Mouse (Mus musculus) spleen, adult 2 months (tissue): ENCODE data around the gene Hoxd8. TPM values are rescaled to one million over a fixed set of nuclear protein-coding genes. Genes with fewer than 3 reads are reported as not detected.

Source experiments
- DNase-seq, 2 experiments: peaks; one replicate each; pipeline versions ENCODE4 v3.0.0 to v3.0.0-alpha.2; 2012 to 2021; ENCODE audit warnings: low spot score in 2 of 2, low read depth in 1 of 2
- H3K27ac ChIP-seq: fragments of 200-500 bp; 2 replicates; pipeline ENCODE4 v1.5.1; 2012; ENCODE audit warnings: low read length, inconsistent platforms; ENCODE audit not compliant: insufficient read depth
- H3K27me3 ChIP-seq: fragments of 200-500 bp; 2 replicates; pipeline ENCODE4 v1.6.1; 2012; ENCODE audit warnings: mild to moderate bottlenecking, moderate library complexity, low read length, inconsistent platforms; ENCODE audit not compliant: control insufficient read depth, insufficient read depth
- H3K36me3 ChIP-seq: fragments of 200-500 bp; 2 replicates; pipeline ENCODE4 v1.6.1; 2012; ENCODE audit warnings: mild to moderate bottlenecking, low read length, inconsistent platforms; ENCODE audit not compliant: control insufficient read depth, insufficient read depth
- H3K4me1 ChIP-seq: fragments of 200-500 bp; 2 replicates; pipeline ENCODE4 v1.6.1; 2011; ENCODE audit warnings: inconsistent platforms; ENCODE audit not compliant: control insufficient read depth, insufficient read depth, insufficient read length
- H3K4me3 ChIP-seq: fragments of 200-500 bp; 2 replicates; pipeline ENCODE4 v1.5.1; 2011; ENCODE audit warnings: mild to moderate bottlenecking, inconsistent platforms; ENCODE audit not compliant: insufficient read depth, insufficient read length; ENCODE audit errors: extremely low read depth
- CTCF ChIP-seq: fragments of 200-500 bp; IDR thresholded peaks from 2 replicates; pipeline ENCODE4 v1.5.1; 2011; ENCODE audit warnings: mild to moderate bottlenecking, inconsistent platforms; ENCODE audit not compliant: insufficient read depth, insufficient read length, insufficient replicate concordance; ENCODE audit errors: extremely low read depth
- POLR2A ChIP-seq: fragments of 200-500 bp; IDR thresholded peaks from 2 replicates; pipeline ENCODE4 v1.6.1; 2011; ENCODE audit warnings: low read depth, low read length, inconsistent platforms
- WGBS: fragments of 180-500 bp; shearing (Covaris S2); methylation state at CpG from one replicate; pipeline ENCODE4 v1.1.7; 2018; 5-methylcytosine and 5-hydroxymethylcytosine counted together
- polyA plus RNA-seq: library from polyadenylated mRNA; depleted of rRNA; stranded (reverse); fragments of >200 nt; gene quantifications from 2 replicates; pipeline ENCODE4 v1.2.3, GENCODE M21; 2012

Hoxd8 gene
- polyA plus RNA-seq, 1 experiment, result 0.32 TPM

GRCm38 (mm10) chr2:74725171-74725570 lies 20.8 kb downstream of the Hoxd8 start:
- Histone ChIP-seq H3K36me3 (no peaks in the 10 kb centered on the region), H3K27me3 (peaks cover 12% of the 10 kb centered on the region; the same call in 1 of the 2 replicates), H3K4me1 (no peaks in the 10 kb centered on the region), H3K4me3 (no peak overlapping the region), H3K27ac (no peak overlapping the region)
- WGBS, result 77% methylated on average over 17 of the region's 17 CpGs
- TF ChIP-seq POLR2A, result no peak
- TF ChIP-seq CTCF, result no peak
- no peak for DNase-seq

GRCm38 (mm10) chr2:74726551-74726950 lies 22.1 kb downstream of the Hoxd8 start, which contains the start of gene Gm28230:
Gm28230 (plus strand) TSS chr2:74726728.
- H3K27me3 ChIP-seq, result peaks cover 16% of the 10 kb centered on the region; the same call in 1 of the 2 replicates
- no peak within 1 kb of the TSS for H3K27ac ChIP-seq
- no peaks in the 10 kb centered on the region for H3K36me3 ChIP-seq
- TF ChIP-seq CTCF (no peak), POLR2A (no peak)
- H3K4me1 ChIP-seq, result no peaks in the 10 kb centered on the region
- no peak within 1 kb of the TSS for H3K4me3 ChIP-seq
- WGBS, result 66% methylated on average over 5 of the region's 5 CpGs
- DNase-seq, result no peak

- no peak overlapping the region for H3K4me3 ChIP-seq
- H3K36me3 ChIP-seq, result no peaks in the 10 kb centered on the region
- H3K27me3 ChIP-seq, result peaks cover 16% of the 10 kb centered on the region; the same call in 1 of the 2 replicates
- H3K4me1 ChIP-seq, result no peaks in the 10 kb centered on the region
- H3K27ac ChIP-seq, result no peak overlapping the region
- TF ChIP-seq CTCF (no peak), POLR2A (no peak)
- DNase-seq, result no peak
- 12% methylated on average over 43 of the region's 43 CpGs for WGBS
Observed at GRCm38 (mm10) chr2:74726973-74727639, 22.7 kb downstream of the Hoxd8 start.

GRCm38 (mm10) chr2:74727640-74728302 lies 23.4 kb downstream of the Hoxd8 start:
- no peak for DNase-seq
- Histone ChIP-seq H3K36me3 (no peaks in the 10 kb centered on the region), H3K4me3 (no peak overlapping the region), H3K27me3 (peaks cover 16% of the 10 kb centered on the region), H3K4me1 (no peaks in the 10 kb centered on the region), H3K27ac (no peak overlapping the region)
- 28% methylated on average over 25 of the region's 25 CpGs for WGBS
- TF ChIP-seq CTCF (no peak), POLR2A (no peak)

DNA sequence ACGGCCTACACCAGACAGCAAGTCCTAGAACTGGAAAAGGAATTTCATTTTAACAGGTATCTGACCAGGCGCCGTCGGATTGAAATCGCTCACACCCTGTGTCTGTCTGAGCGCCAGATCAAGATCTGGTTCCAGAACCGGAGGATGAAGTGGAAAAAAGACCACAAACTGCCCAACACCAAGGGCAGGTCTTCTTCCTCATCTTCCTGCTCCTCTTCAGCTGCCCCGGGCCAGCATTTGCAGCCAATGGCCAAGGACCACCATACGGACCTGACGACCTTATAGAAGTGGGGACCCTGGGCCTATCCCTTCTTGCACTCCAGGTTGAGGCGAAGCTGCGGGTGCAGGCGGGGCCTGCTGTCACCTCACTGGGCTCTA lies 23.9 kb downstream of the Hoxd8 start:
- no peak overlapping the region for H3K4me3 ChIP-seq

DNA sequence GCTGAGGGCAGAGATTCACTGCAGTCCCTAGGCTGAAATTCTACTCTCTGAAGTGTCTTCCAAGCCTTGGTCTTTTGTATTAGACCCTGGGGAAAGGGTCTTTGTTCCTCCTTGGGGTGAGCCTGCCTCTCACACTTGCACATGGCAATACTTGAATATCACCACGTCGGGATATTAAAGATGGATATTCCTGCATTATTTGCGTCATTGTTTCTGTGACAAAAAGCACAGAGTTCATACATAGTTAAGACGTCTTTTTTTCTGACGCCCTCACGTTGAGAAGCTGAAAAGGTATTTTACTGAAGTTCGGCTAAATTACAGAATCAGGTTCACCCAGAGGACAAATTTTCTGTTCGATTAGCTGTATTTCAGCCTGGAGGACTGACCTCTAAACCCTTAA lies 25.9 kb downstream of the Hoxd8 start:
- H3K36me3 ChIP-seq, result no peaks in the 10 kb centered on the region
- no peak overlapping the region for H3K27ac ChIP-seq
- no peak overlapping the region for H3K4me3 ChIP-seq
- 65% methylated on average over 8 of the region's 8 CpGs for WGBS
- TF ChIP-seq CTCF (no peak), POLR2A (no peak)
- H3K27me3 ChIP-seq, result peaks cover 29% of the 10 kb centered on the region
- no peaks in the 10 kb centered on the region for H3K4me1 ChIP-seq
- DNase-seq, result no peak

More for the DNA sequence above, 23.9 kb downstream of the Hoxd8 start:
- H3K4me1 ChIP-seq, result no peaks in the 10 kb centered on the region
- no peak for DNase-seq
- WGBS, result 73% methylated on average over 13 of the region's 13 CpGs
- no peaks in the 10 kb centered on the region for H3K36me3 ChIP-seq
- TF ChIP-seq CTCF (no peak), POLR2A (no peak)
- peaks cover 19% of the 10 kb centered on the region for H3K27me3 ChIP-seq
- H3K27ac ChIP-seq, result no peak overlapping the region

GRCm38 (mm10) chr2:74731055-74731454 lies 26.6 kb downstream of the Hoxd8 start:
- DNase-seq, result no peak
- H3K4me3 ChIP-seq, result no peak overlapping the region
- peaks cover 31% of the 10 kb centered on the region for H3K27me3 ChIP-seq
- H3K4me1 ChIP-seq, result no peaks in the 10 kb centered on the region
- H3K27ac ChIP-seq, result no peak overlapping the region
- H3K36me3 ChIP-seq, result no peaks in the 10 kb centered on the region
- TF ChIP-seq POLR2A, result no peak
